Mouse (Mus musculus): ENCODE measurements around the gene Fer1l5. TPM values are rescaled to one million over a fixed set of nuclear protein-coding genes. Genes with fewer than 3 reads are reported as not detected.
A peak's percentile ranks its signal among the peaks of the same experiment; 100 is the strongest.

The Fer1l5 gene
- 0.28 and 0.47 TPM in 2 replicates for polyA plus RNA-seq (2015; fragmentation: Nextera tagmentation; extraction: Ambion mirVana)

DNA sequence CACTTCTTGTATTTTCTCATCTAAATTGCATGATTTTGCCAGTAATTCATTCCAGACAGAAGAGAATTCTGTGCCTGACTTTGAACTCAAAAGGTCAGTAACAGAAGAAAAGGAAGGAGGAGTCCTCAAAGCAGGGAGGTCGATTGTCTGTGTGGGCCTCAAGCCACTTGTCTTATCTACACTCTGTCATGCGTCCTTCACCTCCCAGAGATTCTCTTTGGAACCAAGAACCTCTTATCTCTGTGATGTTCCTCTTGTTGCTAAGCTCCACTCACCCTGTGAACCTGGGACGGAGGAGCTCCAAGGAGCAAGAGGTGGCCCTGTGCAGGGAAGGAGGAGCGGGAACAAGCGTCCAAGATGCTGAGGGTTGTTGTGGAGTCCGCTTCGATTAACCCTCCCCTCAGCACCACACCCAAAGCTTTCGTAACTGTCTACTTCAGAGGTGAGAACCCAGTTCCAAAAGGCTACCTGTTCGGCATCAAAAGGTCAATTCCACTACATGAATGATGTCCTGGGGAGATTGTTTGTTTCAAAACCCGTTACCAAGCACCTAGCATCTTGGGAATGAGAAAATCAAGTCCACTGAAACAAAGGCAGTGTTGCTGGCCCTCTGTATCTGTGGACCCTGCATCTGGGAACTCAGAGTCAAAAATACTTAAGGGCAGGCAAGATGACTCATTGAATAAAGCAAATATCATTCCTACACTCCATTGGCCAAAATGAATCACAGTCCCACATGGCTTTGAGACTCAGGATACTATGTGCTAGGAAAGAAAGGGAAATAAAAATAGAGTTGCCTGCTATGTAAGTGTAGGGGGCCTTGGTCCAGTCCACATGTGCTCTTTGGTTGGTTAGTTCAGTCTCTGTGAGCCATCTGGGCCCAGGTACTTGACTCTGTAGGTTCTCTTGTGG lies at the start of gene Fer1l5:
Gene Fer1l5 (plus strand): TSS at position 358 of the 912 bp plus-strand sequence.
- 84% methylated on average over 10 of the region's 10 CpGs for WGBS
- Histone ChIP-seq H3K9ac (ENCODE audit: low read depth, low read length) (no peak within 1 kb of the TSS), H3K4me2 (ENCODE audit: low read length) (no peak within 1 kb of the TSS), H3K4me3 (replicated peaks; ENCODE audit: low read depth, low read length) (no peak within 1 kb of the TSS), H3K27me3 (ENCODE audit: insufficient read depth, low read length) (no peaks in the 10 kb centered on the region), H3K36me3 (ENCODE audit: insufficient read depth, low read length) (no peaks in the 10 kb centered on the region), H3K27ac (no peak within 1 kb of the TSS), H3K4me1 (replicated peaks; ENCODE audit: insufficient read depth, low read length) (0 out of 2 replicates have a peak, but pooled peaks cover 5% of the 10 kb centered on the region), H3K9me3 (replicated peaks; ENCODE audit: low read length) (no peaks in the 10 kb centered on the region)
- no peak for TF ChIP-seq CTCF (IDR thresholded peaks at IDR 0.05; ENCODE audit: low read depth)
- no peak for ATAC-seq (replicated peaks; ENCODE audit: low FRiP score, low read depth)
- no peak for DNase-seq (ENCODE audit: low spot score)

DNA sequence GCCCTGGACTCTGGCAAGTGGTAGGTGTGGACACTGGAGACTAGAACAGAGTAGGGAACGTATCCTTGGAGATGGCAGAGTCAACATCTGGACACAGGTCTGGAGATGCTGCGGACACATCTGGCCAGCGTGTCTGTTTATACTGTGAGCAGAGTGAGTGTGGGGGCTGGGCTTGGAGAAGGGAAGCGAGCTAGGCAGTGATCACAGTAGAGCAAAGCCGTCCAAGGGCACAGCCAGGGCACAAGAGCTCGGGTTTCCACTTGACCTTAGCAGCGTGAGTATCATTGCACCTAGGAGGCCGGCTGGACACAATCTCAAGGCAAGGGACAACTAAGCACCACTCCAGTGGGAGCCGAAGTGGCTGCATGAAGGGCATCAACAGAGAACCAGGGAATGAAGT lies 49.0 kb upstream of the Fer1l5 start:
- Histone ChIP-seq H3K27me3 (ENCODE audit: insufficient read depth, low read length) (no peaks in the 10 kb centered on the region), H3K4me3 (replicated peaks; ENCODE audit: low read depth, low read length) (no peak overlapping the region), H3K9ac (ENCODE audit: low read depth, low read length) (no peak overlapping the region), H3K9me3 (replicated peaks; ENCODE audit: low read length) (no peaks in the 10 kb centered on the region), H3K27ac (no peak overlapping the region), H3K4me1 (replicated peaks; ENCODE audit: insufficient read depth, low read length) (0 out of 2 replicates have a peak, but pooled peaks cover 4% of the 10 kb centered on the region), H3K36me3 (ENCODE audit: insufficient read depth, low read length) (0 out of 2 replicates have a peak, but pooled peaks cover 15% of the 10 kb centered on the region), H3K4me2 (ENCODE audit: low read length) (no peak overlapping the region)
- no peak for TF ChIP-seq CTCF (IDR thresholded peaks at IDR 0.05; ENCODE audit: low read depth)
- WGBS, result 27% methylated on average over 9 of the region's 9 CpGs
- DNase-seq (ENCODE audit: low spot score), result peak; percentile 14
- ATAC-seq (replicated peaks; ENCODE audit: low FRiP score, low read depth), result 0 out of 2 replicates have a peak, but pooled peaks have one; percentile 27

DNA sequence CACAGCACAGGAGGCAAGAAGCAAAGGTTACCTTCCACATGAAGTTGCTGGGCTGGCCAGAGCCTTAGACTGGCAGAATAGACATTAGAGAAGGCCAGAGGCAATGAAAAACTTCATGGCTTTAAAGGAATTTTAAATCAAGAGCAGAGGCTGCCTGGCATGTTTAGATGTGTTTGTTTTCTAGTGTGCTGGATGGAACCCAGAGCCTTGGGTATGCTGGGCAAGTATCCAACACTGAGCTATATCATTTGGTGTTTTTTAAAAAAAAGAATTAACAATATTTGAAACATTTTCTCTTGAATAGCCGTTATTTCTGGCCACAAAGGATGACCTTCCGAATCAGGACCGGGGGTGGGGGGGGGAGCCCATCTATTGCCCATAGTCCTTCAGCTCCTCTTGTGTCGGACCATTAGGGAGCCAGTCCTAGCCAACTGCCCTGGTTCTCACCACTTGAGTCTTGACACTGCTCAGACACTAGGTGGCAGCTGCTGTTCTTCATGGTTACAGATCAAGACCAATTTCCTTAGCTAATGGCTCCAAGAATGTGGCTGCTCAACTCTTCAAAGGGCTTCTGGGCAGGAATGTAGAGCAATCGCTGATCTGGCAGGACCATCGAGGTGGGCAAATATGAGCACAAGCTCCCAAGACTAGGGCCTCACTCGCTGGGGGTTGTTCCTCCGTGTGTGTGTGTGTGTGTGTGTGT lies 48.2 kb upstream of the Fer1l5 start:
- DNase-seq (ENCODE audit: low spot score) (peak; percentile 89), ATAC-seq (replicated peaks; ENCODE audit: low FRiP score, low read depth) (peak; percentile 59; the same call in 1 of the 2 replicates)
- no peak overlapping the region for H3K4me3 ChIP-seq (replicated peaks; ENCODE audit: low read depth, low read length)
- 0 out of 2 replicates have a peak, but pooled peaks cover 15% of the 10 kb centered on the region for H3K36me3 ChIP-seq (ENCODE audit: insufficient read depth, low read length)
- WGBS, result 38% methylated on average over 8 of the region's 8 CpGs
- no peaks in the 10 kb centered on the region for H3K27me3 ChIP-seq (ENCODE audit: insufficient read depth, low read length)
- H3K4me1 ChIP-seq (replicated peaks; ENCODE audit: insufficient read depth, low read length), result 0 out of 2 replicates have a peak, but pooled peaks cover 4% of the 10 kb centered on the region
- no peak overlapping the region for H3K4me2 ChIP-seq (ENCODE audit: low read length)
- H3K27ac ChIP-seq, result no peak overlapping the region
- H3K9me3 ChIP-seq (replicated peaks; ENCODE audit: low read length), result no peaks in the 10 kb centered on the region
- peak; percentile 83 for TF ChIP-seq CTCF (IDR thresholded peaks at IDR 0.05; ENCODE audit: low read depth)
- H3K9ac ChIP-seq (ENCODE audit: low read depth, low read length), result no peak overlapping the region

DNA sequence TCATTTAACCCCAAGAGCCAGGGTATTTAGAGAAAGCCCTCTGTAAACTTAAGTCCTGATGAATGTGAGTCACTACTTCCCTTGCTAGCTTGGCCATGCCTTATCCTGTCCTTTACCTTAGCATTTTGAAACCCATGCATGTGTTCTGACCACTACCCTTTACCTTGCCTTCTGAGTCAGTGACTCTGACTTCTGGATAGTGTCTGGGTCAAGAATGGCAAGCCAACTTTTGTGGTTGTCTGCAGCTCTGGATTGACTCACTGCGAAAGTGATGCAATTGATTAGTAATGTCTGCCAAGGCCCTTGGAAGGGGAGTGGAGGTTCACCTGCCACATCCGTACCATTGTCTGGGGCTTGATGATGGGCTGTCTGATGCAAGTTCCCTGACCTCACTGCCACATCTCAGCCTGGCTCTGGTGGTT lies 46.2 kb upstream of the Fer1l5 start:
- TF ChIP-seq CTCF (IDR thresholded peaks at IDR 0.05; ENCODE audit: low read depth), result no peak
- H3K4me3 ChIP-seq (replicated peaks; ENCODE audit: low read depth, low read length), result no peak overlapping the region
- no peaks in the 10 kb centered on the region for H3K27me3 ChIP-seq (ENCODE audit: insufficient read depth, low read length)
- ATAC-seq (replicated peaks; ENCODE audit: low FRiP score, low read depth) (no peak), DNase-seq (ENCODE audit: low spot score) (no peak)
- 90% methylated on average over 2 of the region's 2 CpGs for WGBS
- H3K27ac ChIP-seq, result no peak overlapping the region
- no peaks in the 10 kb centered on the region for H3K9me3 ChIP-seq (replicated peaks; ENCODE audit: low read length)
- H3K4me2 ChIP-seq (ENCODE audit: low read length), result no peak overlapping the region
- H3K4me1 ChIP-seq (replicated peaks; ENCODE audit: insufficient read depth, low read length), result 0 out of 2 replicates have a peak, but pooled peaks cover 4% of the 10 kb centered on the region
- no peak overlapping the region for H3K9ac ChIP-seq (ENCODE audit: low read depth, low read length)
- H3K36me3 ChIP-seq (ENCODE audit: insufficient read depth, low read length), result peaks cover 7% of the 10 kb centered on the region; the same call in 1 of the 2 replicates

DNA sequence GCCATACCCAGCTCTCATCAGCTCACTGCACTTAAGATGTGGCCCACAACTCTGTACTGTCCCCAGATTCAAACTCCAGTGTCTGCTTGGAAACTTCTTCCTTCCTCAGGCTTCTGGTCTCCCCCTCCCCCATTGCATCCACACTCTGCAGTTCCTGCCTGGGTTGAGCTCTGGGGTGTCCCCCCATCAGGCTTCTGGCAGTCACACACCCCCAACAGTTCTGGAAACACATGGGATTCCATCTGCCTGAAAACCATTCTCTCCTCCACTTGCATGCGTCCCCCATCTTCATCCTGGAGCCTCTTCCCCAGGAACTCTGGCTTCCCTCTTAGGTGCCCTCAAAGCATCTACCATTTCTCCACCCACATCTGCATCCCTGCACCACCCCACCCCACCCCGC lies 45.3 kb upstream of the Fer1l5 start:
- DNase-seq (ENCODE audit: low spot score) (no peak), ATAC-seq (replicated peaks; ENCODE audit: low FRiP score, low read depth) (no peak)
- 89% methylated on average over 2 of the region's 2 CpGs for WGBS

DNA sequence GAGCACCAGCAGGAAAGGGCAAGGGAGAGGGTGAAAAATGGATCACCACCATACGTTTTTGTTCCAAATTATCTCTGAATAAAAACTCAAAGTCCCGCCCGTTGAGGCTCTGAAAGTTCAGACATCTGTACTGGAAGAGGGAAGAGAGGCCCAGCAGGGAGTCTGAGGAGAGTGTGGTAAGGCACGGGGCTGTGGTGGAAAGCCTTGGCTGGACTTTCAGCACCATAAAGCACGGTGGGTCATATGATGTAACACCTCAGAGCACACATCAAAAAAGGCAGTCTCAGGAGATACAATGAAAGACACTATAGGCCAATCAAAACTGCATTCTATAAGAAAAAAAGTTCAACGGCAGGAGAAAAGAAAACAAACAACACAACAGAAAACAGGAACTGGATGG lies 40.3 kb upstream of the Fer1l5 start:
- Histone ChIP-seq H3K27ac (no peak overlapping the region), H3K9ac (ENCODE audit: low read depth, low read length) (no peak overlapping the region), H3K36me3 (ENCODE audit: insufficient read depth, low read length) (peaks cover 18% of the 10 kb centered on the region; the same call in 1 of the 2 replicates), H3K4me2 (ENCODE audit: low read length) (no peak overlapping the region), H3K4me1 (replicated peaks; ENCODE audit: insufficient read depth, low read length) (no peaks in the 10 kb centered on the region), H3K4me3 (replicated peaks; ENCODE audit: low read depth, low read length) (no peak overlapping the region), H3K9me3 (replicated peaks; ENCODE audit: low read length) (no peaks in the 10 kb centered on the region), H3K27me3 (ENCODE audit: insufficient read depth, low read length) (no peaks in the 10 kb centered on the region)
- TF ChIP-seq CTCF (IDR thresholded peaks at IDR 0.05; ENCODE audit: low read depth), result no peak
- ATAC-seq (replicated peaks; ENCODE audit: low FRiP score, low read depth), result no peak
- WGBS, result 65% methylated on average over 6 of the region's 6 CpGs
- no peak for DNase-seq (ENCODE audit: low spot score)

More for the DNA sequence above, 45.3 kb upstream of the Fer1l5 start:
- no peak overlapping the region for H3K27ac ChIP-seq
- 0 out of 2 replicates have a peak, but pooled peaks cover 4% of the 10 kb centered on the region for H3K4me1 ChIP-seq (replicated peaks; ENCODE audit: insufficient read depth, low read length)
- peaks cover 5% of the 10 kb centered on the region; the same call in 1 of the 2 replicates for H3K36me3 ChIP-seq (ENCODE audit: insufficient read depth, low read length)
- no peak overlapping the region for H3K4me3 ChIP-seq (replicated peaks; ENCODE audit: low read depth, low read length)
- TF ChIP-seq CTCF (IDR thresholded peaks at IDR 0.05; ENCODE audit: low read depth), result no peak
- H3K27me3 ChIP-seq (ENCODE audit: insufficient read depth, low read length), result no peaks in the 10 kb centered on the region
- H3K9me3 ChIP-seq (replicated peaks; ENCODE audit: low read length), result no peaks in the 10 kb centered on the region
- H3K9ac ChIP-seq (ENCODE audit: low read depth, low read length), result no peak overlapping the region
- H3K4me2 ChIP-seq (ENCODE audit: low read length), result no peak overlapping the region

Measured in kidney, postnatal 0 days (tissue).